Mouse (Mus musculus): Measurements from ENCODE around the gene Ubr3. TPM values are rescaled to one million over a fixed set of nuclear protein-coding genes. Genes with fewer than 3 reads are reported as not detected.

Gene Ubr3
- polyA plus RNA-seq, 1 experiment from 2014 or later = 17.1 TPM

- DNase-seq (ENCODE audit: low spot score, missing footprints) (no peak), ATAC-seq (ENCODE audit: low FRiP score) (no peak)
- no peak overlapping the region for H3K4me2 ChIP-seq
- no peaks in the 10 kb centered on the region; the same call in 1 of the 2 replicates for H3K36me3 ChIP-seq (ENCODE audit: control insufficient read depth, insufficient read depth, low read length)
- 77% methylated on average over 7 of the region's 7 CpGs for WGBS
- no peaks in the 10 kb centered on the region for H3K27me3 ChIP-seq (ENCODE audit: control insufficient read depth, insufficient read depth, low read length)
- H3K27ac ChIP-seq (ENCODE audit: low read depth, low read length) = no peak overlapping the region
- H3K4me1 ChIP-seq (ENCODE audit: control insufficient read depth, insufficient read depth, low read length) = no peaks in the 10 kb centered on the region
- no peak overlapping the region for H3K9ac ChIP-seq (ENCODE audit: low read length)
- H3K4me3 ChIP-seq (ENCODE audit: low read depth, low read length) = no peak overlapping the region
- H3K9me3 ChIP-seq (ENCODE audit: control insufficient read depth, low read length) = no peaks in the 10 kb centered on the region
Measured at GRCm38 (mm10) chr2:69999097-69999770, 102.2 kb downstream of the Ubr3 start.

DNA sequence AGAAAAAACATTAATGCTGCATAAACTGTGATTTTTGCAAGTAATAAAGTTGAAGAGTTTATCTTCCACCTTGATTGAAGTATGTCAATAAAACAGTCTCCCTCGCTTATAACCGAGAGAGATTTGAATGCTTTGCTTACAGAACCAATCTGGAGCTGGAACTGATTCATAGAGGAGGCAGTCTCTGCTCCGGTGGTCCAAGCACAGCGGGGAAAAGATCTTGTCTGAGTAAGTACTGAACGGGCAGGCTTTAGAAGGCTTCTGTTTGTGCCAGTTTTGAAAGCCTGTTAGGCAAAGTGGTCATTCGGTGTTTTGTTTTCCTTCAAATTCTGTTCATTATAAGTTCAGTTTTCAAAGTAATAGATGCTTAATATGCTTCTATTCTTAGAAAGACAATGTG is 103.3 kb downstream of the Ubr3 start:
- WGBS = 83% methylated on average over 6 of the region's 6 CpGs
- ATAC-seq (ENCODE audit: low FRiP score) (no peak), DNase-seq (ENCODE audit: low spot score, missing footprints) (no peak)
- Histone ChIP-seq H3K9ac (ENCODE audit: low read length) (no peak overlapping the region), H3K27me3 (ENCODE audit: control insufficient read depth, insufficient read depth, low read length) (no peaks in the 10 kb centered on the region), H3K36me3 (ENCODE audit: control insufficient read depth, insufficient read depth, low read length) (no peaks in the 10 kb centered on the region; the same call in 1 of the 2 replicates), H3K4me3 (ENCODE audit: low read depth, low read length) (no peak overlapping the region), H3K27ac (ENCODE audit: low read depth, low read length) (no peak overlapping the region), H3K4me1 (ENCODE audit: control insufficient read depth, insufficient read depth, low read length) (no peaks in the 10 kb centered on the region), H3K4me2 (no peak overlapping the region), H3K9me3 (ENCODE audit: control insufficient read depth, low read length) (no peaks in the 10 kb centered on the region)

DNA sequence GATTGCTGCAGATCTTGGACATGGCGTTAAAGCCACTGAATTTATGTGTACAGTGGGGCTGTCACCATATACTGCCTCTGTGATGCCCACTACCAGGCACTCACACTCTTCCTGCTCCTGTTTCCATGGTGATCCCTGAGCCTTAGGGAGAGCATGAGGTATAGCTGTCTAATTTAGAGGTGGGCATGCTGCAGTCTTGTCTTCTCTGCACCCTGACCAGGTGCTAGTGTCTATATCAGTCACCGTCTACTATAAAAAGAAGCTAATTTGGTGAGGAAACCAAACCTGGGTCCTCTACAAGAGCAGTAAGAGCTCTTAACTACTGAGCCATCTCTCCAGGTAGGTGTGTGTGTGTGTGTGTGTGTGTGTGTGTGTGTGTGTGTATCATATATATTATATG is 109.4 kb downstream of the Ubr3 start:
- WGBS = 95% methylated on average over 2 of the region's 2 CpGs
- no peaks in the 10 kb centered on the region for H3K27me3 ChIP-seq (ENCODE audit: control insufficient read depth, insufficient read depth, low read length)

GRCm38 (mm10) chr2:70012941-70013340 is 115.9 kb downstream of the Ubr3 start:
- Histone ChIP-seq H3K9me3 (ENCODE audit: control insufficient read depth, low read length) (no peaks in the 10 kb centered on the region), H3K4me3 (ENCODE audit: low read depth, low read length) (no peak overlapping the region), H3K4me1 (ENCODE audit: control insufficient read depth, insufficient read depth, low read length) (no peaks in the 10 kb centered on the region), H3K27ac (ENCODE audit: low read depth, low read length) (no peak overlapping the region), H3K36me3 (ENCODE audit: control insufficient read depth, insufficient read depth, low read length) (peaks cover 3% of the 10 kb centered on the region), H3K27me3 (ENCODE audit: control insufficient read depth, insufficient read depth, low read length) (no peaks in the 10 kb centered on the region), H3K9ac (ENCODE audit: low read length) (no peak overlapping the region), H3K4me2 (no peak overlapping the region)
- 96% methylated on average over 8 of the region's 8 CpGs for WGBS
- ATAC-seq (ENCODE audit: low FRiP score) (no peak), DNase-seq (ENCODE audit: low spot score, missing footprints) (no peak)

More for the DNA sequence above, 109.4 kb downstream of the Ubr3 start:
- no peaks in the 10 kb centered on the region; the same call in 1 of the 2 replicates for H3K36me3 ChIP-seq (ENCODE audit: control insufficient read depth, insufficient read depth, low read length)
- H3K9ac ChIP-seq (ENCODE audit: low read length) = no peak overlapping the region
- H3K27ac ChIP-seq (ENCODE audit: low read depth, low read length) = no peak overlapping the region
- no peak for DNase-seq (ENCODE audit: low spot score, missing footprints)
- H3K9me3 ChIP-seq (ENCODE audit: control insufficient read depth, low read length) = no peaks in the 10 kb centered on the region
- ATAC-seq (ENCODE audit: low FRiP score) = no peak
- H3K4me2 ChIP-seq = no peak overlapping the region
- no peak overlapping the region for H3K4me3 ChIP-seq (ENCODE audit: low read depth, low read length)
- H3K4me1 ChIP-seq (ENCODE audit: control insufficient read depth, insufficient read depth, low read length) = no peaks in the 10 kb centered on the region

DNA sequence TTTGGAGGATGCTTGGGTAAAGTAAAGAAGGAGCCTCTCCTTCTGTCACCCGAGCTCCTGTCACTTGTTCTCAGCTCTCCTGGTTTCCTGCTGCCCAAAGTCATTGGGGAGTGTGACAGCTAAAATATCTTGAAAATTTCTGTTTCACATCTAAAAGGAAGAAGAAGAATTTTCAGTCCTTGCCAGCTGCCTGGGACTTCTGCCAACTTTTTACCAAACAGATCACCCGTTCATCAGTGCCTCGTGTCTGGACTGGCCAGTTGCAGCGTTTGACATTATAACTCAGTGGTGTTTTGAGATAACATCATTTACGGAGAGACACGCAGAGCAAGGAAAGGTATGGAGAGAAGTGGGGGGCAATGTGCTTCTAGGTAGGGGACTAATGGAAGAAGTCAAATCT is 121.2 kb downstream of the Ubr3 start:
- H3K4me1 ChIP-seq (ENCODE audit: control insufficient read depth, insufficient read depth, low read length) = no peaks in the 10 kb centered on the region
- DNase-seq (ENCODE audit: low spot score, missing footprints) = no peak
- H3K4me2 ChIP-seq = no peak overlapping the region
- no peak overlapping the region for H3K9ac ChIP-seq (ENCODE audit: low read length)
- peaks cover 6% of the 10 kb centered on the region for H3K36me3 ChIP-seq (ENCODE audit: control insufficient read depth, insufficient read depth, low read length)
- 94% methylated on average over 6 of the region's 6 CpGs for WGBS
- no peak for ATAC-seq (ENCODE audit: low FRiP score)
- no peaks in the 10 kb centered on the region for H3K9me3 ChIP-seq (ENCODE audit: control insufficient read depth, low read length)
- H3K4me3 ChIP-seq (ENCODE audit: low read depth, low read length) = no peak overlapping the region
- no peaks in the 10 kb centered on the region for H3K27me3 ChIP-seq (ENCODE audit: control insufficient read depth, insufficient read depth, low read length)
- H3K27ac ChIP-seq (ENCODE audit: low read depth, low read length) = no peak overlapping the region

DNA sequence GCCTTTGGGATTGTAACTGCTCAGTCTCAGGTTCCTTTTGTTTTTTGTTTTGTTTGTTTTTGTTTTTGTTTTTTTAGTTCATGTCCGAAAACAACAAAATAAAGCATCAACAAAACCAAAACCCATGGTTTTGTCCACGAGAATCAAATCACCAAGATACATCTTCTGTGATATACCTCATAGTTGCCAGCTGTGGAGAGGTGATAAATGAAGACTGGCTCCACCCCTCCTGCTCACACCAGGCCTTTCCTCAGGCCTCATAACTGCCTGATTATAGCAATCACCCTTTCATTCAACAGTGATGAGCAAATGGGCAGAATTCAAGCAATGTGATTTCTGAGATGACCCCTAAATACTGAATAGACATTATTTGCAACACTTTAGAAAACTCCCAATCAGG is 127.4 kb downstream of the Ubr3 start:
- Histone ChIP-seq H3K4me2 (no peak overlapping the region), H3K9ac (ENCODE audit: low read length) (no peak overlapping the region), H3K9me3 (ENCODE audit: control insufficient read depth, low read length) (no peaks in the 10 kb centered on the region; the same call in 1 of the 2 replicates), H3K4me3 (ENCODE audit: low read depth, low read length) (no peak overlapping the region), H3K27me3 (ENCODE audit: control insufficient read depth, insufficient read depth, low read length) (no peaks in the 10 kb centered on the region), H3K36me3 (ENCODE audit: control insufficient read depth, insufficient read depth, low read length) (peaks cover 3% of the 10 kb centered on the region; the same call in 1 of the 2 replicates), H3K4me1 (ENCODE audit: control insufficient read depth, insufficient read depth, low read length) (no peaks in the 10 kb centered on the region), H3K27ac (ENCODE audit: low read depth, low read length) (no peak overlapping the region)
- DNase-seq (ENCODE audit: low spot score, missing footprints) (no peak), ATAC-seq (ENCODE audit: low FRiP score) (no peak)
- WGBS = 92% methylated on average over 2 of the region's 2 CpGs

- Histone ChIP-seq H3K27me3 (ENCODE audit: control insufficient read depth, insufficient read depth, low read length) (no peaks in the 10 kb centered on the region), H3K9ac (ENCODE audit: low read length) (no peak overlapping the region), H3K4me2 (no peak overlapping the region), H3K36me3 (ENCODE audit: control insufficient read depth, insufficient read depth, low read length) (peaks cover 3% of the 10 kb centered on the region; the same call in 1 of the 2 replicates), H3K27ac (ENCODE audit: low read depth, low read length) (no peak overlapping the region), H3K9me3 (ENCODE audit: control insufficient read depth, low read length) (no peaks in the 10 kb centered on the region; the same call in 1 of the 2 replicates), H3K4me1 (ENCODE audit: control insufficient read depth, insufficient read depth, low read length) (no peaks in the 10 kb centered on the region), H3K4me3 (ENCODE audit: low read depth, low read length) (no peak overlapping the region)
- WGBS = 92% methylated on average over 5 of the region's 5 CpGs
- ATAC-seq (ENCODE audit: low FRiP score) (no peak), DNase-seq (ENCODE audit: low spot score, missing footprints) (no peak)
Measured at GRCm38 (mm10) chr2:70025711-70026110, 128.7 kb downstream of the Ubr3 start.

- ATAC-seq (ENCODE audit: low FRiP score) (no peak), DNase-seq (ENCODE audit: low spot score, missing footprints) (no peak)
- H3K4me3 ChIP-seq (ENCODE audit: low read depth, low read length) = no peak overlapping the region
- no peaks in the 10 kb centered on the region for H3K4me1 ChIP-seq (ENCODE audit: control insufficient read depth, insufficient read depth, low read length)
- no peak overlapping the region for H3K9ac ChIP-seq (ENCODE audit: low read length)
- no peaks in the 10 kb centered on the region for H3K27me3 ChIP-seq (ENCODE audit: control insufficient read depth, insufficient read depth, low read length)
- H3K9me3 ChIP-seq (ENCODE audit: control insufficient read depth, low read length) = no peaks in the 10 kb centered on the region; the same call in 1 of the 2 replicates
- no peak overlapping the region for H3K27ac ChIP-seq (ENCODE audit: low read depth, low read length)
- H3K4me2 ChIP-seq = no peak overlapping the region
- H3K36me3 ChIP-seq (ENCODE audit: control insufficient read depth, insufficient read depth, low read length) = no peaks in the 10 kb centered on the region
- 83% methylated on average over 2 of the region's 2 CpGs for WGBS
Measured at GRCm38 (mm10) chr2:70031472-70031871, 134.4 kb downstream of the Ubr3 start.

- Histone ChIP-seq H3K27me3 (ENCODE audit: control insufficient read depth, insufficient read depth, low read length) (no peaks in the 10 kb centered on the region), H3K36me3 (ENCODE audit: control insufficient read depth, insufficient read depth, low read length) (no peaks in the 10 kb centered on the region), H3K4me1 (ENCODE audit: control insufficient read depth, insufficient read depth, low read length) (peaks cover 5% of the 10 kb centered on the region; the same call in 1 of the 2 replicates), H3K9me3 (ENCODE audit: control insufficient read depth, low read length) (no peaks in the 10 kb centered on the region; the same call in 1 of the 2 replicates), H3K4me3 (ENCODE audit: low read depth, low read length) (no peak overlapping the region), H3K9ac (ENCODE audit: low read length) (no peak overlapping the region), H3K4me2 (no peak overlapping the region), H3K27ac (ENCODE audit: low read depth, low read length) (no peak overlapping the region)
- ATAC-seq (ENCODE audit: low FRiP score) (no peak), DNase-seq (ENCODE audit: low spot score, missing footprints) (no peak)
- WGBS = 75% methylated on average over 5 of the region's 5 CpGs
Measured at GRCm38 (mm10) chr2:70034895-70035294, 137.8 kb downstream of the Ubr3 start.

Measured in midbrain, embryonic 11.5 days (tissue).